ENCODE assay signal across 8 mouse cellular contexts in genomic region chr7:112663314-112663966, GRCm38 (mm10). TPM values are rescaled to one million over a fixed set of nuclear protein-coding genes. Genes with fewer than 3 reads are reported as not detected.
A peak's percentile ranks its signal among the peaks of the same experiment; 100 is the strongest.
DNase-seq lines count a peak whose midpoint lies in the region; ATAC-seq and TF ChIP-seq lines count a peak whose summit lies in the region.

No protein-coding gene starts in this region.

- DNase-seq in 3134 (ENCODE audit: extremely low read depth, insufficient read length, low spot score) = peak; percentile 72
- DNase-seq in brain, embryonic 14.5 days (ENCODE audit: low read depth) = peak; percentile 64
- peak; percentile 49 for DNase-seq in heart, adult 8-10 months (ENCODE audit: low spot score)
- DNase-seq in retina, embryonic 14.5 days (ENCODE audit: low spot score) = peak; percentile 32
- no peak for DNase-seq in cerebellum, postnatal 14 days

- H3K4me3 ChIP-seq in kidney, embryonic 15.5 days (replicated peaks) = no peak overlapping the region
- H3K4me3 ChIP-seq in liver, embryonic 15.5 days (replicated peaks) = no peak overlapping the region

- TF ChIP-seq POLR2A in brain, embryonic 14.5 days (IDR thresholded peaks at IDR 0.05; ENCODE audit: borderline replicate concordance, extremely low read depth, insufficient read depth, insufficient read length, poor library complexity, severe bottlenecking) = no peak

- TF ChIP-seq CTCF in brain, embryonic 14.5 days (IDR thresholded peaks at IDR 0.05; ENCODE audit: borderline replicate concordance, extremely low read depth, insufficient read depth, insufficient read length) = no peak

- ATAC-seq in kidney, embryonic 15.5 days (replicated peaks; ENCODE audit: low FRiP score) = peak; percentile 85
- ATAC-seq in liver, embryonic 15.5 days (ENCODE audit: insufficient read depth) = no peak
- ATAC-seq in inflammation-experienced regulatory T-cells, adult 6 months = no peak

- peak overlapping the region; percentile 81 for H3K27ac ChIP-seq in kidney, embryonic 15.5 days
- H3K27ac ChIP-seq in liver, embryonic 15.5 days (replicated peaks) = 0 out of 2 replicates have a peak overlapping the region, but pooled peaks have one; percentile 30

- no peaks in the 10 kb centered on the region for H3K27me3 ChIP-seq in kidney, embryonic 15.5 days
- no peaks in the 10 kb centered on the region for H3K27me3 ChIP-seq in liver, embryonic 15.5 days

- H3K4me2 ChIP-seq in kidney, embryonic 15.5 days = peak overlapping the region; percentile 33
- no peak overlapping the region for H3K4me2 ChIP-seq in liver, embryonic 15.5 days

- no peaks in the 10 kb centered on the region for H3K9me3 ChIP-seq in kidney, embryonic 15.5 days (replicated peaks)
- H3K9me3 ChIP-seq in liver, embryonic 15.5 days (replicated peaks) = no peaks in the 10 kb centered on the region

- peaks cover 28% of the 10 kb centered on the region for H3K4me1 ChIP-seq in kidney, embryonic 15.5 days
- no peaks in the 10 kb centered on the region for H3K4me1 ChIP-seq in liver, embryonic 15.5 days (replicated peaks)

- no peaks in the 10 kb centered on the region for H3K36me3 ChIP-seq in kidney, embryonic 15.5 days
- no peaks in the 10 kb centered on the region for H3K36me3 ChIP-seq in liver, embryonic 15.5 days (replicated peaks)

- 26% methylated on average over 6 of the region's 6 CpGs for WGBS in kidney, embryonic 15.5 days
- WGBS in liver, embryonic 15.5 days (ENCODE audit: insufficient replicate concordance) = 40% methylated on average over 6 of the region's 6 CpGs

- no peak overlapping the region for H3K9ac ChIP-seq in kidney, embryonic 15.5 days
- no peak overlapping the region for H3K9ac ChIP-seq in liver, embryonic 15.5 days

RNA-seq across cellular contexts. Expression of gene Tead1, which starts 15.7 kb away (rescaled TPM):
- polyA plus RNA-seq in brain, embryonic 14.5 days (2012; rRNA removed) = 21.2 and 27.2 TPM in 2 replicates
- 100 to 1,000 TPM; 166 to 191 (median 175) TPM for total RNA-seq in heart, adult 8-10 months (2022)
- polyA plus RNA-seq in kidney, embryonic 15.5 days (2015; fragmentation: Nextera tagmentation; extraction: Ambion mirVana) = 27.6 and 30.4 TPM in 2 replicates
- 1.2 and 1.6 TPM in 2 replicates for polyA plus RNA-seq in liver, embryonic 15.5 days (2015; fragmentation: Nextera tagmentation; extraction: Ambion mirVana)
- under 1 TPM in 2 of 3 experiments, not detected in 1; 0.36 to 0.39 TPM for polyA plus RNA-seq in inflammation-experienced regulatory T-cells, adult 6 months (2017; shearing (Covaris generic))

Comparison
In these comparisons a context has a peak if more than half of its experiments do, and no peak if none do; other contexts are left out.
1. DNase-seq: peak in 3134 (single experiment), brain, embryonic 14.5 days (single experiment), heart, adult 8-10 months (single experiment) and retina, embryonic 14.5 days (single experiment); none in cerebellum, postnatal 14 days (0 of 2).